Mouse (Mus musculus) bone marrow macrophage, adult 2 months (primary cell): ENCODE results near the gene Pth. TPM values are rescaled to one million over a fixed set of nuclear protein-coding genes. Genes with fewer than 3 reads are reported as not detected.

Experiments used
- H3K27ac ChIP-seq: 2 replicates; pipeline ENCODE4 v1.5.1; 2012; ENCODE audit warnings: low read depth, low read length; ENCODE audit not compliant: insufficient read depth
- H3K4me1 ChIP-seq: 2 replicates; pipeline ENCODE4 v1.6.1; 2012; ENCODE audit warnings: low read length; ENCODE audit not compliant: control insufficient read depth, insufficient read depth
- H3K4me3 ChIP-seq: 2 replicates; pipeline ENCODE4 v1.5.1; 2012; ENCODE audit warnings: mild to moderate bottlenecking, low read length, moderate library complexity; ENCODE audit not compliant: insufficient read depth
- CTCF ChIP-seq: IDR thresholded peaks from 2 replicates; pipeline ENCODE4 v1.5.1; 2012; ENCODE audit warnings: low read depth, mild to moderate bottlenecking, low read length, moderate library complexity
- POLR2A ChIP-seq: IDR thresholded peaks from 2 replicates; pipeline ENCODE4 v1.6.1; 2012; ENCODE audit warnings: mild to moderate bottlenecking, low read depth, low read length, borderline replicate concordance
- polyA plus RNA-seq: library from polyadenylated mRNA; stranded (reverse); fragments of >200 nt; gene quantifications from 2 replicates; pipeline ENCODE4 v1.2.4, GENCODE M21; 2012; ENCODE audit not compliant: missing spikeins, insufficient read depth, insufficient read length

Gene Pth
- polyA plus RNA-seq, 1 experiment = not detected

GRCm38 (mm10) chr7:113396661-113397060, 8.3 kb upstream of the Pth start:
- H3K27ac ChIP-seq = no peak overlapping the region
- H3K4me1 ChIP-seq = no peaks in the 10 kb centered on the region
- TF ChIP-seq POLR2A (no peak), CTCF (no peak)
- H3K4me3 ChIP-seq = no peak overlapping the region

- Histone ChIP-seq H3K27ac (no peak overlapping the region), H3K4me3 (no peak overlapping the region), H3K4me1 (no peaks in the 10 kb centered on the region)
- TF ChIP-seq CTCF (no peak), POLR2A (no peak)
These were observed 3.2 kb upstream of the Pth start for GRCm38 (mm10) chr7:113391619-113392018.

- TF ChIP-seq POLR2A (no peak), CTCF (no peak)
- H3K27ac ChIP-seq = peak overlapping the region; percentile 87
- peaks cover 10% of the 10 kb centered on the region for H3K4me1 ChIP-seq
- peak overlapping the region; percentile 26 for H3K4me3 ChIP-seq
These were observed 10.3 kb downstream of the Pth start for GRCm38 (mm10) chr7:113377875-113378658.

- no peak overlapping the region for H3K27ac ChIP-seq
- H3K4me3 ChIP-seq = no peak overlapping the region
- H3K4me1 ChIP-seq = peaks cover 7% of the 10 kb centered on the region
- TF ChIP-seq CTCF (no peak), POLR2A (no peak)
These were observed 15.7 kb downstream of the Pth start for GRCm38 (mm10) chr7:113372682-113373081.

- Histone ChIP-seq H3K27ac (peak overlapping the region; percentile 39), H3K4me3 (peak overlapping the region; percentile 88), H3K4me1 (peaks cover 8% of the 10 kb centered on the region)
- TF ChIP-seq CTCF = no peak
- no peak for TF ChIP-seq POLR2A
These were observed 18.6 kb downstream of the Pth start for GRCm38 (mm10) chr7:113369620-113370340.

- Histone ChIP-seq H3K4me3 (peak within 1 kb of the TSS; percentile 88), H3K4me1 (peaks cover 8% of the 10 kb centered on the region), H3K27ac (peak within 1 kb of the TSS; percentile 39)
- no peak for TF ChIP-seq CTCF
- TF ChIP-seq POLR2A = 0 out of 2 replicates have a peak, but pooled peaks have one; percentile 16
These were observed 19.4 kb downstream of the Pth start, which contains the start of gene Btbd10 for GRCm38 (mm10) chr7:113368746-113369619. Btbd10 (minus strand) TSS chr7:113369392.

GRCm38 (mm10) chr7:113367440-113367839, 20.9 kb downstream of the Pth start:
- Histone ChIP-seq H3K4me1 (peaks cover 8% of the 10 kb centered on the region), H3K4me3 (no peak overlapping the region), H3K27ac (no peak overlapping the region)
- TF ChIP-seq CTCF = no peak
- no peak for TF ChIP-seq POLR2A

- Histone ChIP-seq H3K4me3 (no peak overlapping the region), H3K27ac (no peak overlapping the region), H3K4me1 (peaks cover 2% of the 10 kb centered on the region; the same call in 1 of the 2 replicates)
- TF ChIP-seq CTCF (no peak), POLR2A (no peak)
These were observed 39.3 kb downstream of the Pth start for GRCm38 (mm10) chr7:113349089-113349488.

- Histone ChIP-seq H3K4me1 (peaks cover 2% of the 10 kb centered on the region; the same call in 1 of the 2 replicates), H3K27ac (no peak overlapping the region), H3K4me3 (no peak overlapping the region)
- TF ChIP-seq CTCF (no peak), POLR2A (no peak)
These were observed 40.7 kb downstream of the Pth start for GRCm38 (mm10) chr7:113347694-113348093.
